Comparison of ENCODE assay signal across 27 mouse cellular contexts in the genomic region with DNA sequence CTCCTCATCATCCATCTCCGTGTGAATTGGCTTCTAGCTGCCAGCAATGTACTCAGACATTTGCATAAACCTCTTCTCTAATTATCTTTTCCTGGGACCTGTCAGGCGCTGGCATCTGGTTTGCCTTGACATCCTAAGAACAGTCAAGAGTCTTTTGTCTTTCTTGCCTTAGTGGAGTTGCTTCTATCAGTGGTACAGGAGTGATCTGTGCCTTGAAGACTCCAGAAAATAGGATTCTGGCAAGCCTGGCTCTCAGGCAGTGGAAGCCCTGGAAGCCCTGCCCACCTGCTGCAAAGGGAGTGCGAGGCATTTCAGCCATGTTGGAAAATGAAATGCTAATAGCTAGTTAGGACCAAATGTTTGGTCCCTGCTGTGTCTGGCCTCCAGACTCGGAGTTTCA.
DNase-seq lines count a peak whose midpoint lies in the region; ATAC-seq lines count a peak whose summit lies in the region.
"Had no signal": no experiment of that assay in that cellular context is flagged by ENCODE, and none has a peak within 500 bp of the region (broad histone marks: within the 10 kb centered on the region; RNA-seq: fewer than 3 reads in every experiment).

No protein-coding gene starts in this region.

- no peaks in the 10 kb centered on the region for H3K27me3 ChIP-seq in forebrain, embryonic 12.5 days
- H3K27me3 ChIP-seq in forebrain, embryonic 10.5 days (ENCODE audit: poor library complexity, severe bottlenecking) = no peaks in the 10 kb centered on the region
- H3K27me3 ChIP-seq in midbrain, embryonic 13.5 days = no peaks in the 10 kb centered on the region
- no peaks in the 10 kb centered on the region for H3K27me3 ChIP-seq in midbrain, embryonic 11.5 days (ENCODE audit: control insufficient read depth, insufficient read depth, low read length)
- H3K27me3 ChIP-seq in forebrain, embryonic 14.5 days (replicated peaks; ENCODE audit: control insufficient read depth, insufficient read depth, low read length) = no peaks in the 10 kb centered on the region
- H3K27me3 ChIP-seq: heart, embryonic 15.5 days; intestine, embryonic 15.5 days; liver, embryonic 12.5 days had no signal

- 50% methylated on average over 4 of the region's 4 CpGs for WGBS in forebrain, embryonic 12.5 days
- 68% methylated on average over 4 of the region's 4 CpGs for WGBS in forebrain, embryonic 10.5 days
- WGBS in midbrain, embryonic 13.5 days = 36% methylated on average over 4 of the region's 4 CpGs
- WGBS in midbrain, embryonic 11.5 days = 58% methylated on average over 4 of the region's 4 CpGs
- 27% methylated on average over 4 of the region's 4 CpGs for WGBS in forebrain, embryonic 14.5 days

- no peaks in the 10 kb centered on the region for H3K9me3 ChIP-seq in forebrain, embryonic 12.5 days
- H3K9me3 ChIP-seq in forebrain, embryonic 10.5 days = no peaks in the 10 kb centered on the region
- H3K9me3 ChIP-seq in midbrain, embryonic 13.5 days = no peaks in the 10 kb centered on the region
- H3K9me3 ChIP-seq in midbrain, embryonic 11.5 days (ENCODE audit: control insufficient read depth, low read length) = no peaks in the 10 kb centered on the region
- H3K9me3 ChIP-seq in forebrain, embryonic 14.5 days (replicated peaks; ENCODE audit: control insufficient read depth, low read length) = no peaks in the 10 kb centered on the region
- H3K9me3 ChIP-seq: heart, embryonic 10.5 days; heart, embryonic 15.5 days; intestine, embryonic 15.5 days; liver, embryonic 12.5 days; megakaryocyte, embryonic 14.5 days had no signal

- H3K4me2 ChIP-seq in forebrain, embryonic 12.5 days = no peak overlapping the region
- no peak overlapping the region for H3K4me2 ChIP-seq in midbrain, embryonic 13.5 days (replicated peaks)
- no peak overlapping the region for H3K4me2 ChIP-seq in midbrain, embryonic 11.5 days
- H3K4me2 ChIP-seq in forebrain, embryonic 14.5 days (ENCODE audit: low read length) = no peak overlapping the region
- H3K4me2 ChIP-seq: heart, embryonic 15.5 days; intestine, embryonic 15.5 days; liver, embryonic 12.5 days had no signal

- intact Hi-C loops in heart, postnatal 25 days (cut with DNase I) = no loop called here

- no peak overlapping the region for H3K9ac ChIP-seq in forebrain, embryonic 12.5 days
- no peak overlapping the region for H3K9ac ChIP-seq in midbrain, embryonic 13.5 days (replicated peaks)
- no peak overlapping the region for H3K9ac ChIP-seq in midbrain, embryonic 11.5 days (ENCODE audit: low read length)
- H3K9ac ChIP-seq in forebrain, embryonic 14.5 days (ENCODE audit: low read length) = no peak overlapping the region
- H3K9ac ChIP-seq: heart, embryonic 15.5 days; intestine, embryonic 15.5 days; liver, embryonic 12.5 days; liver, postnatal 0 days had no signal

- H3K4me1 ChIP-seq in forebrain, embryonic 12.5 days = no peaks in the 10 kb centered on the region
- H3K4me1 ChIP-seq in forebrain, embryonic 10.5 days = peaks cover 7% of the 10 kb centered on the region
- peaks cover 8% of the 10 kb centered on the region for H3K4me1 ChIP-seq in midbrain, embryonic 13.5 days (replicated peaks)
- H3K4me1 ChIP-seq in midbrain, embryonic 11.5 days (ENCODE audit: control insufficient read depth, insufficient read depth, low read length) = no peaks in the 10 kb centered on the region
- H3K4me1 ChIP-seq in forebrain, embryonic 14.5 days (ENCODE audit: control insufficient read depth, insufficient read depth, low read length) = peaks cover 7% of the 10 kb centered on the region; the same call in 1 of the 2 replicates
- H3K4me1 ChIP-seq: intestine, embryonic 15.5 days; liver, embryonic 12.5 days had no signal

- DNase-seq in forebrain, embryonic 10.5 days (ENCODE audit: extremely low spot score, low spot score) = no peak
- DNase-seq in midbrain, embryonic 11.5 days (ENCODE audit: low spot score, missing footprints) = no peak
- DNase-seq in brain, adult 2 months (ENCODE audit: low read depth, low spot score) = peak; percentile 28
- peak; percentile 62 for DNase-seq in forebrain, embryonic 14.5 days (ENCODE audit: low spot score)
- DNase-seq in embryo, embryonic 9.5 days (ENCODE audit: extremely low spot score) = no peak
- DNase-seq in heart, postnatal 25 days (ENCODE audit: low spot score) = no peak
- DNase-seq: adrenal gland, postnatal 10 days; cerebellum, adult 2 months; gastrocnemius, postnatal 14 days; heart, postnatal 4 days; kidney, adult 2 months; kidney, postnatal 36 days; liver, postnatal 0 days; lung, postnatal 36 days; thymus, postnatal 4 days had no signal

- H3K27ac ChIP-seq in forebrain, embryonic 12.5 days = 0 out of 2 replicates have a peak overlapping the region, but pooled peaks have one; percentile 25
- H3K27ac ChIP-seq in forebrain, embryonic 10.5 days = no peak overlapping the region
- H3K27ac ChIP-seq in midbrain, embryonic 13.5 days = 0 out of 2 replicates have a peak overlapping the region, but pooled peaks have one; percentile 9
- no peak overlapping the region for H3K27ac ChIP-seq in midbrain, embryonic 11.5 days (ENCODE audit: low read depth, low read length)
- H3K27ac ChIP-seq in forebrain, embryonic 14.5 days (ENCODE audit: low read depth, low read length) = peak overlapping the region; percentile 55
- H3K27ac ChIP-seq: heart, embryonic 10.5 days; heart, embryonic 15.5 days; intestine, embryonic 15.5 days; layer of hippocampus, adult 2 months; left cerebral cortex, adult 2 months; liver, embryonic 12.5 days had no signal

- H3K4me3 ChIP-seq in forebrain, embryonic 12.5 days (replicated peaks) = no peak overlapping the region
- H3K4me3 ChIP-seq in forebrain, embryonic 10.5 days = no peak overlapping the region
- H3K4me3 ChIP-seq in midbrain, embryonic 13.5 days (replicated peaks) = no peak overlapping the region
- H3K4me3 ChIP-seq in midbrain, embryonic 11.5 days (ENCODE audit: low read depth, low read length) = no peak overlapping the region
- no peak overlapping the region for H3K4me3 ChIP-seq in forebrain, embryonic 14.5 days (ENCODE audit: low read depth, low read length)
- H3K4me3 ChIP-seq: erythroblast, embryonic 14.5 days; heart, embryonic 10.5 days; heart, embryonic 15.5 days; intestine, embryonic 15.5 days; layer of hippocampus, adult 2 months; left cerebral cortex, adult 2 months; liver, embryonic 12.5 days; megakaryocyte, embryonic 14.5 days had no signal

- H3K36me3 ChIP-seq in forebrain, embryonic 12.5 days (replicated peaks) = no peaks in the 10 kb centered on the region
- H3K36me3 ChIP-seq in forebrain, embryonic 10.5 days (replicated peaks) = no peaks in the 10 kb centered on the region
- no peaks in the 10 kb centered on the region for H3K36me3 ChIP-seq in midbrain, embryonic 13.5 days
- no peaks in the 10 kb centered on the region for H3K36me3 ChIP-seq in midbrain, embryonic 11.5 days (ENCODE audit: control insufficient read depth, insufficient read depth, low read length)
- H3K36me3 ChIP-seq in forebrain, embryonic 14.5 days (ENCODE audit: control insufficient read depth, insufficient read depth, low read length) = no peaks in the 10 kb centered on the region
- H3K36me3 ChIP-seq: heart, embryonic 10.5 days; heart, embryonic 15.5 days; intestine, embryonic 15.5 days; liver, embryonic 12.5 days had no signal

- no peak for ATAC-seq in forebrain, embryonic 12.5 days (ENCODE audit: low FRiP score)
- no peak for ATAC-seq in midbrain, embryonic 13.5 days
- ATAC-seq in midbrain, embryonic 11.5 days (ENCODE audit: low FRiP score) = no peak
- ATAC-seq in forebrain, embryonic 14.5 days = peak; percentile 63
- ATAC-seq: hindbrain, embryonic 16.5 days; intestine, embryonic 15.5 days; liver, embryonic 12.5 days; liver, postnatal 0 days; Patski had no signal

Comparison
In these comparisons a context has a peak if more than half of its experiments do, and no peak if none do; other contexts are left out.
1. H3K27ac ChIP-seq: peak in forebrain, embryonic 12.5 days (single experiment), midbrain, embryonic 13.5 days (single experiment) and forebrain, embryonic 14.5 days (single experiment); none in forebrain, embryonic 10.5 days (single experiment) and midbrain, embryonic 11.5 days (single experiment).
2. DNase-seq: peak in brain, adult 2 months (single experiment) and forebrain, embryonic 14.5 days (single experiment); none in forebrain, embryonic 10.5 days (single experiment), midbrain, embryonic 11.5 days (single experiment), embryo, embryonic 9.5 days (single experiment) and heart, postnatal 25 days (single experiment).